Mouse (Mus musculus) regulatory T cell (primary cell): ENCODE measurements around the gene Gm8897.
"Not testable (repeated sequence)": the region's sequence is repeated elsewhere in the genome, so short reads cannot be mapped to it uniquely, and the experiment has no call there.

ENCODE experiments used
- in situ Hi-C: fragments of 300-600 bp; cut with MboI, MseI; formaldehyde crosslinking; loops from one replicate; pipeline ENCODE4 v1.15.1; 2025; ENCODE audit warnings: high pct_unique_total_duplicates

Gm8897 gene

DNA sequence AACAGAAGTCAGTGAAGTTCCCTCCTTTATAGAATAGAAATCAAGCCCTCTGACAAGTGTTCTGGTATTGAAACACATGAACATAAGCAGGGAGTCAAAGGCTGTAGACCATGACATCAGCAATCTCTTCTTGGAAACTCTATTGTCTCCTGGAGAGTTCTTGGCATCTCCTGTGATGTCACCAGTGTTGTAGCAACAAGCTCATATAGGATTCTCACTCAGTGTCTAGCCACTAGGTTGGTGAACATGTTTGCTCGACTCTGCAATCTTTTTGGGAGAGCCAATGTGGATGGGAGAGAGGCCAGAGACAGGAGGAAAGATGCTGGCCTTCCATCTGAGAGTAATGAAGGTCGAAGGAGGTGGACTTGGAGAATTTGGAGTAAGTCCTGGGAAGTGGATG is at the start of gene Gm8897:
Gene Gm8897, plus strand, starts transcription at position 301 of the 400 bp plus-strand sequence.
- in situ Hi-C loops, result not testable (repeated sequence)

DNA sequence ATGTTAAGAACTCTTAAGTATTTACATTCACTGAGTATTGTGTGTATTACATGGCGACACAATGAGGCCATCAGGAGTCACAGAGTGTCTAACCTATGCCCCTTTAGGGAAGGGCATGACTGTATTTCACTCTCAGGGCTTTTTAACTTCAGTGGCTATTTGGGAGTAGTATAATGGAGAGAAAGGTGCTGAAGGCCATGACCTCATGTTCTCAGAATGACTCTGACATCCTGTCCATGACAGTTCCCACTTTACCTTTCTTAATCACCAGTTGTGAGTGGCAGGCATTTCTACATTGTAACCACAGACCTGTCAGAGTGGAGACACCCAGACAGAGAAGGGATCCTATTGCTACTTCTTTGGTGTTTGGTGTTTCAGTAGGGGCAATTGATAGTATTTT is 473 bp downstream of the Gm8897 start:
- in situ Hi-C loops, result not testable (repeated sequence)
